Mouse (Mus musculus) layer of hippocampus, adult 9-11 months (tissue): ENCODE data around the gene Prokr2.

Source experiments
- DNase-seq: peaks from one replicate; pipeline ENCODE4 v3.0.0; 2022

Gene Prokr2

DNA sequence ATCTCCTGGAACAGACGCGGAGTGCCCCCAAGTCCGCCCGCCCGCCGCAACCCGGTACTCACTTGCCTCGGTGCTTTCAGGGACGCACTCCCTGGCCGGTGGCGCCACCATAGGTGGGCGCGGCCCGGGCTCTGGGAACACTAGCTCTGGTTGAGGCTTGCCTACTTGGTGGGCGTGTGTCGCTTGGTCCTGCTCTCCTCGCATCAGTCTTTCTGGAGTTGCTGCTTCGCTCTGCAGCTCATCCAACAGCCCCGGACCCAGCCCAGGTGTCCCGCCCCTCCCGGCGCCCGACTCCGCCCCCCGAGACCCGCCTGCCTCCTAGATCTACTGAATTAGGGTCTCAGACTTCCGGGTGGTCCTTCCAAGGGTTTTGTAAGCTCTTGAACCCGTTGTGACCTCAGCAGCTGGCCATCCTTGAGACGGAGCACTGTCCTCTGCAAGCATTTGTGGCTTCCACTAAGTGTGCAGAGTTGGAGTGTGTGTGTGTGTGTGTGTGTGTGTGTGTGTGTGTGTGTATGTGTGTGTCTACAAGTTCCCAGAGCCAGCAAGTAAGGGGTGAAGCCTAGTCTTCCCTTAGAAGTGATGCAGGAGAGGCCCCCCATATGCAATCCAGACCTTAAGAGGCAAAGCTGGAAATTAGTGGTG is at the start of gene Prokr2:
Gene Prokr2 (minus strand): TSS at position 254 of the 645 bp plus-strand sequence.
- DNase-seq, result no peak

DNA sequence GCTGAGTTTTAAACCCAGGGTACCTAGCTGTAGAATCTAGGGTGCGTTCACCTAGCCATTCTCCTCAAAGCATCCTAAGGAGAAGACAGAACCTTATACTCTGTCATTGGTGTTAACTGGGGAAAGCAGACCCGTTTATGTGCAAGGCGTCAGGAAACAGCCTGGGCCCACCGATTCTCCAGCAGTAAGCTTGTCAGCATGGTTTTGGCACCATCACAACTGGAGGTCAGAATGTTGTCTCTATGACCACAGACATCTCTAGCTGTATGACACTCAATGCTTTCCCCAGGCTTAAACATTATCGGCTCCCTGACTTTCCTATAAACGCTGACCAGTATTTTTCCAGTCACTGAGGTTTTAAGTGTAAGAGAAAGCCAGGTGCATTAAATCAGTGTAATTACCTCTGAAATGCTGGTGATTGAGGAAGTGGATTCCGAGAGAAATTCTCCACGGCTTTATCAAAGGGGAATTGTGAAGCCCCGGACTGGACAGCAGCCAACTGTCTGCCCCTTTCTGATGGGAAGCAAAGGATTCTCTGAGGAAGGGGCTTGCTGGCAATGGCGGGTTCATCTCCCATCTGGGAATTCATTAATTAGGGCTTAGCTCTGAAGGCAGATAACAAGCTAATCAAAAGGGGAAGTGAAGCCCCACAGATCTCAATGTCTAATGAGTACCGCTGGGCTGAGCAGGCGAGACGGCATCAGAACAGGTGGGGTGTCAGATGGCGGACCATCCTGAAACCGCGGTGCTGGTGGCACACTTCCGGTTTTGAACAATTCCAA is 42.1 kb upstream of the Prokr2 start:
- DNase-seq, result peak; percentile 6

- DNase-seq, result no peak
Measured at GRCm38 (mm10) chr2:132425576-132425975, 40.3 kb upstream of the Prokr2 start.

GRCm38 (mm10) chr2:132423411-132424047 is 38.3 kb upstream of the Prokr2 start:
- peak; percentile 25 for DNase-seq

- DNase-seq, result no peak
Measured at GRCm38 (mm10) chr2:132422846-132423245, 37.6 kb upstream of the Prokr2 start.

DNA sequence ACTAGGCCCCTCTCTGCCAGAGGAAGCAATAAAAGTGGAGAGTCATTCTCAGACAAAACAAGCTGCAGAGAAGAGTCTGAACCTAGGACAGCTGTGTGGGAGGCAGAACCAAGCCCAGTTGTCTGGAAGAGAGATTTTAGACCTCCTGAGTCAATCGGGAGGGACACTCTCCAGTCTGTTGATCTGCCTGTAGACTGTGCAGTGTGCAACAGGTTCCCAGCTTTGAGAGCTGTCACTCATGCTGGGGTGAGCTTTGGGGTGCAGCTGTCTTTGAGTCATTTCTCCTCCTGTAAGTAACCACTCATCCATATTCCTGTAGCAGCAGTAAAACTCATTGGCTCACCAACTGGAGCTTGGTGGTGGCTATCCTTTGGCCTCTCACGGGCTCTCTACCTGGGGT is 33.2 kb upstream of the Prokr2 start:
- no peak for DNase-seq

- DNase-seq, result no peak
Measured at GRCm38 (mm10) chr2:132410126-132410525, 24.9 kb upstream of the Prokr2 start.

DNA sequence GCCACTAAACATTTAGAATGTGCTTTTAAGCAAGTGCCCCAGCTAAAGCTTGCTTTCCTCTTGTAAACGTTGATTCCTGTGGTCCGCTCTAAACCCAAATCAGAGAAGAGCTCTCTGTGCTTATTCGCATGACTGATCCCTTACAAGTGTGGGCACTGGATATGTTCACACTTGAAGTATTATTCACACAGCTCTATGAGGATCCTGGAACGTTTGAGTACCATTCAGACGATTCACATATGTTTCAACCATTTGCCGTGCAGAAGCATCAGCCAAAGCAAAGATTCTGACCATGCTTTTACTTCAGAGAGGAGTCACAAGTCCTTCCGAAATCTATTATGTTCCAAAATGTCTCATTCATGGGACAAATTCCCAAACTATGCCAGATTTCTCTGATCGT is 12.9 kb upstream of the Prokr2 start:
- DNase-seq, result peak; percentile 21

DNA sequence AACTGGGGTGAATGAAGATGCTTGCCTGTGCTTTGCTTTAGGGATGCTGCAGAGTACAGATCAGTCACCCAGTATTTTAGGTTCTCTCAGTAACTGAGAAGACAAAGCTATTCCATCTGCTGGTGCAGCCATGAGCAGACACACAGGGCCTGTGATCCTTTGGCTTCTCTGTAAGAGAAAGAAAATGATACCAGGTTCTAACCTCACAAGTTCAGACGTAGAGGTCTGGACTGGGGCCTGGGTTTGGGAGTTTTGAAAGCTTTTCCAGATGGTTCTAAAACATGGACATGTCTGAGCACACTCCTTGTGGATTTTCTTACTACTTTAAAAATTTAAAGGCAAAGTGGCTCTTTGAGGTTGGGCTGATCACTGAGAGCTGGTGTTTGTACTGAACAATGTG is 10.5 kb upstream of the Prokr2 start:
- DNase-seq, result no peak

DNA sequence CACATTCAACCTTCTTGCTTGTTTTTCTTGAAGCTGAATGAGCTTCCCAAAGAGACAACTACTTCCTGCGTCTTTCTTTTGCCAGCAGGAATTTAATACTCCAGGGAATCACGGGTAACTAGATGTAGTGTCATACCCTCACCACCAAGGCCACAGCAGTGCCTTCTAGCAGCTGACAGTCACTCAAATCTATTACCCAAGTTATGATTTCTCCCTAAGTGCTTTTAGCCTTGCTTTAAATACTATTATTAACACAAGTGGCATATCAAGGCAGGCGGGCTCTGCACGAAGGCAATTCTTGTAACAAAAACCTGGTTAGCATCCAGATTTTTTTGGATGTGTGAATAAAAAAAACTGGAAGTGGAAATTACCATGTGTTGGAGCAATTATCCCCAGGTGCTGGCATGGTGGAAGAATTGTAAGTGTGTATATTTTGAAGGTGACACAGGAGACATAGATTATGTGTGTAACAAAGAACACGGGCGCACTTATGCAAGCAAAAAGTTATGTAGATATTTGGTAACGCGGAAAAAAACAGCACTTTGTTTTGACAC is 5.4 kb upstream of the Prokr2 start:
- DNase-seq, result no peak

GRCm38 (mm10) chr2:132389562-132389961 is 4.3 kb upstream of the Prokr2 start:
- no peak for DNase-seq

- no peak for DNase-seq
Measured at GRCm38 (mm10) chr2:132384511-132385193, 595 bp downstream of the Prokr2 start.

DNA sequence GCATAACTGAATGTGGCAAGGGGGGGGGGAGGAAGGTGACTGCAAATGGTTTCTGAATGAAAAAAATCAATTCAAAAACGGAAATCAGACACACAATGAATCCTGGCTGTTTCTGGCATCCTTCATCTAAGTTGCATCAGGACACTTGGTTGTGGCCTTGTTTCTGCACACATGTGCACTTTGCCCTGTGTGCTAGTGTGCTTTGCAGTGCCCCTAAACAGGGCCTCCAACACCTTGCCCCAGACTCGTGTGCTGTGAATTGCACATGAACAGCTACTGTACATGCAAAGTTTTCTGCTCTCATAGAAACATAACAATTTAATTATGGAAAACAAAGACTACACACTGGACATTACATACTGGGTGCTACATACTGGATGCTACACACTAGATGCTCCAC is 2.9 kb downstream of the Prokr2 start:
- DNase-seq, result no peak

DNA sequence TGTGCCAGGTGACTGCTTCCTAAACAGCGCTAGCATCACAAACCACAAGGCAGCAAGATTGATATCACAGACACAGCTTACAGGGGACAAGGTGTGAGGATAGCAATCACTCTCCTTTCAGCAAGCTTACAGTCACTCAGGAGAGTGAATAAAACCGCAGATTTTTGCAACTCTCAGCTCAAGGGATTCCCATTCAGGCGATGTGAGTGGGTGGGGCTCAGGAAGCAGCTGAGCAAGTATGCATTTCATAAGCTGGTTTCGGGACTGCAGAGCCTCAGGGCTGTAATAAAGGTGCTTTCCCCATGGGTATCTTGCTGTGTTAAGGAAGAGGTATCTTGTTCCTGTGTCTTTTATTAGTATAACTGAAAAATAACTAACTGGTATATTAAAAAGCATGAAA is 5.6 kb downstream of the Prokr2 start:
- DNase-seq, result no peak

GRCm38 (mm10) chr2:132378602-132379150 is 6.6 kb downstream of the Prokr2 start:
- no peak for DNase-seq

GRCm38 (mm10) chr2:132377436-132377835 is 7.8 kb downstream of the Prokr2 start:
- DNase-seq, result peak; percentile 73

- DNase-seq, result no peak
Measured at GRCm38 (mm10) chr2:132375721-132376120, 9.5 kb downstream of the Prokr2 start.

GRCm38 (mm10) chr2:132375135-132375534 is 10.1 kb downstream of the Prokr2 start:
- DNase-seq, result no peak

- DNase-seq, result no peak
Measured at GRCm38 (mm10) chr2:132373748-132374147, 11.5 kb downstream of the Prokr2 start.

- no peak for DNase-seq
Measured at GRCm38 (mm10) chr2:132368433-132368832, 16.8 kb downstream of the Prokr2 start.

GRCm38 (mm10) chr2:132343846-132344245 is 41.4 kb downstream of the Prokr2 start:
- peak; percentile 39 for DNase-seq

- no peak for DNase-seq
Measured at GRCm38 (mm10) chr2:132341293-132341692, 44.0 kb downstream of the Prokr2 start.

- DNase-seq, result no peak
Measured at GRCm38 (mm10) chr2:132340350-132340749, 44.9 kb downstream of the Prokr2 start.
